Mouse (Mus musculus): ENCODE data around the gene Naa35.

DNA sequence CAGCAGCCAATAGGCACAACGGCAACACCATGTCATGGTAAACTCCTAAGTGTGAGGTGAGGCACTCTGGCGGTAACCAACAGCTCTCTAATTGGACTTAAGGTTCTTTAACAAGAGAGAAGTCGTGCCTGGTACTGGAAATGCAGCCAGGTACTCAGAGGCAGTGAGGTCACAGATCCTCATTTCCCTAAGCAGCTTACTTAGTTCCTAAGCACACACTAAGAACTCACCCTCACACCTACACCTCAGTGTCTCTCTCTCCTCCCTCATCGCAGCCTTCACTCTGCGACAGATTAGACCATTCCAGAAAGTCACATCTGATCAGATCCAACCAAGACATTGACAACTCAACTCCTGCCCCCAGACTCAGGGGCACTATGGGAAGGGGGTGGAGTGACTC, 45.0 kb upstream of the Naa35 start:
- TF ChIP-seq CTCF (IDR thresholded peaks at IDR 0.05; ENCODE audit: low read depth): no peak
- no peak for TF ChIP-seq EP300 (IDR thresholded peaks at IDR 0.05; ENCODE audit: low read depth)

Data from heart, postnatal 0 days (tissue).